Mouse (Mus musculus): ENCODE data around the gene Ggt1. TPM values are rescaled to one million over a fixed set of nuclear protein-coding genes. Genes with fewer than 3 reads are reported as not detected.
"Not testable (repeated sequence)": the region's sequence is repeated elsewhere in the genome, so short reads cannot be mapped to it uniquely, and the experiment has no call there.

The Ggt1 gene
- total RNA-seq (2021), result 1 to 10 TPM; 2.6 to 2.8 TPM
- long read RNA-seq, partial matches to known transcripts, result 0 of 3 reads
- long read RNA-seq, other reads (novel, unspliced or antisense), result 3 of 3 reads

DNA sequence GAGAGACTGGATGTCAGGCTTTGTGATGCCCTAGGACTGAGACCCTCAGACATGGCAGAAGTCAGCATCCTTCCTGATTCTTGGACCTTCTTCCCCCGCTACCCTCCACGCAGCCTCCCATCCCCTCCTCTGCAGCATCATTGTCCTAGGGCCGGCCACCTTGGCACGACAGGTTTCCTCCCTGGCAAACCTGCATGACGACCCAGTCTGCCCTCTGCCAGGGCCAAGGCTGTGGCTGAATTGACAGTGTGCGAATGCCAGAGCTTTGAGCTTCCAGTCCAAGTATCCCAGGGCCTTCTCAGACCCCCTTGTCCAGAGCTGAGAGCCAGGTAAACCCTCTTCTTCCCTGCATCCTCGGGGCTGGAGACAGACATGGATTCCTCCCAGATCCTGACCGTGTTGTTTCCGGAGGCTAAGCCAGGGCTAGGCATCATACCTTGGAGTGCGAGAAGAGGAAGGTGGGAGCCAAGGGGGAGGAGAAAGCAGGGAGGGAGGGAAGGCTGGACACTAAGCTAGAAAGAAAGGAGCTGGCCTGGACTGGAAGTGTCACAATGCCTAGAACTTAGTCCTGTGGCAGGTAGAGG lies at the start of gene Ggt1:
Ggt1 (plus strand) TSS at position 534 of the 584 bp plus-strand sequence.
- no peak for DNase-seq (ENCODE audit: low spot score in 2 of 2)

DNA sequence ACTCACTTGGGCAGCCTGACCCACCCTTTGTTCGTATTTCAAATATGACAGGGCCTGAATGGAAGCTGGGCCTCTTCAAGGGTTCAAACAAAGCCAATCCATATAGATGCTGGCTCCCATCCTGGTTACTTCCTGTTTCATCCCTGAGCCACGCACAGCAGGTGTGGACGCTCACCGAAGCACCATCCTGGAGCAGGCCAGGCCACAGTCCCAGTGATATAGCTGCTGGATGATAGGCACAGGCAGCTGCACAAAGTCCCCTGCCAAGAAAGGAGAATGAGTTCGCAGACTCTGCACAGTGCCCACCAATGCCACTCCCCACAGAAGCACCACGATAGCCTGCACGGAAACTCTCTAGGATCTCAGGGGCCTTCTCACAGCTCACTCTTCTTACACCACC lies 49.5 kb upstream of the Ggt1 start:
- no peak for DNase-seq (ENCODE audit: low spot score in 2 of 2)

DNA sequence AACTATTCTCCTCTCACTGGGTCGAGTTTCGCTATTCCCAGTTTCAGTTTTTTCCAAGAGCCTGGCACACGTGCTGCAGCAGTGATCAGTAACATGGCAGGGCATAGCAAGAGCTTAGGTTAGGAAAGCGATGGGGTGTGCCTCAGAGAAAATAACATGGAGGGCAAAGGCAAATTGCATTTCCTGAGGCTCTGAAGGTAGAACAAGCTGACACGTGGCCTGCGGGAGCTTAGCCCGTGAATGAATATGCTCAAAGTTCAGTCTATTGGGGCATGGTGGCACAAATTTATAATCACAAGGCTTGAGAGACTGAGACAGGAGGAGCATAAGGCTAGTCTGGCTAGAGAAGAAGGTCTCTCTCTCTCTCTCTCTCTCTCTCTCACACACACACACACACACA lies 48.6 kb upstream of the Ggt1 start:
- DNase-seq (ENCODE audit: low spot score in 2 of 2), result no peak

DNA sequence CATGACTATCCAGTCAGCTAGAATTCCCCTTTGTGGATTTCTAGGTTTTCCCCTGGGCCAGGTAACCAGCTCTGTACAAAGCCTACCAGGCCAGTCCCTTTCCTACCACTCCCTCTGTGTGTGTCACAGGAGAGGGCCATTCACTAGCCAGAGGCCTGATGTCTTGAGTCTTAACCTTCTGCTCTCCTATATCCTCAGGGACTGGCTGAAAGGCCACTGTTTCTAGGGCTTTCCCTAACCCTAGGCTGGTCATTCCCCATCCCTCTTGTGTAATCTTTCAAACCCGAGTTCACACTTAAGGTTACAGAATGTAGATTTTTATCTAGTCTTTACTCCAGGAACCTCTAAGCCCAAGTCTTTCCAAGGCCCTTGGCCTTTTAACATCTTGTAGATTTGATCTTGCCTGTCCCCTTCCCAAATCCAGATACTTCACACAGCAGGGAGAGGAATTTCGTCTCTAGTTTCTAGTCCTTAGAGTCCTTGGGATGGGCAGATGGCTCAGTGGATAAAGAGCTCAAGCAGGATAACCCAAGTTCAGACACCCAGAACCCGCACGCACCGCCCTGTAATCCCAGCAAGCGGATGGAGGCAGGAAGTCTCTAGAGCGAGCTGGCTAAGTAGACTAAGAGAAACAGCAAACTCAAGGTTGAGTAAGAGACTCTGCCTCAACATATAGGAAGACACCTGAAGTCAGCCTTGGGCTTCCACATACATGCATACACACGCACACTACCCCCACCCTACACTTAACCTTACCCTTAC lies 47.9 kb upstream of the Ggt1 start:
- DNase-seq (ENCODE audit: low spot score in 2 of 2), result no peak

DNA sequence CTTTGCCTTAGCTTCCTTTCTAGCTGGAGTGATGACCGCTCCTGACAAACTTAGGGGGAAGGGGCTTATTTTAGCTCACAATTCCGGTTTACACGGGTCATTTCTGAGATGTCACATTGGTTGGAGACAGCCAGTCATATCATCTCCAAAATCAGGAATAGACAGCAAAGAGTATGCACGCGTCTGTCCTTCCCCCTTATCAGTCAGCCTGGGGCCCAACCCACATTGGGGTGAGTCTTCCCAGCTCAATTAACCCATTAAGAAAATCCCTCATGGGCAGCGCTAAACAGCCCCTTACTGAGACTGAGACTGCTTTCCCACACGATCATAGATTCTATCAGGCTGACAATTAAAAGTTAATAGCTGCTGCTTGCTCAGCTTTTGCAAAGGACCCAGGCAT lies 47.0 kb upstream of the Ggt1 start:
- no peak for DNase-seq (ENCODE audit: low spot score in 2 of 2)

DNA sequence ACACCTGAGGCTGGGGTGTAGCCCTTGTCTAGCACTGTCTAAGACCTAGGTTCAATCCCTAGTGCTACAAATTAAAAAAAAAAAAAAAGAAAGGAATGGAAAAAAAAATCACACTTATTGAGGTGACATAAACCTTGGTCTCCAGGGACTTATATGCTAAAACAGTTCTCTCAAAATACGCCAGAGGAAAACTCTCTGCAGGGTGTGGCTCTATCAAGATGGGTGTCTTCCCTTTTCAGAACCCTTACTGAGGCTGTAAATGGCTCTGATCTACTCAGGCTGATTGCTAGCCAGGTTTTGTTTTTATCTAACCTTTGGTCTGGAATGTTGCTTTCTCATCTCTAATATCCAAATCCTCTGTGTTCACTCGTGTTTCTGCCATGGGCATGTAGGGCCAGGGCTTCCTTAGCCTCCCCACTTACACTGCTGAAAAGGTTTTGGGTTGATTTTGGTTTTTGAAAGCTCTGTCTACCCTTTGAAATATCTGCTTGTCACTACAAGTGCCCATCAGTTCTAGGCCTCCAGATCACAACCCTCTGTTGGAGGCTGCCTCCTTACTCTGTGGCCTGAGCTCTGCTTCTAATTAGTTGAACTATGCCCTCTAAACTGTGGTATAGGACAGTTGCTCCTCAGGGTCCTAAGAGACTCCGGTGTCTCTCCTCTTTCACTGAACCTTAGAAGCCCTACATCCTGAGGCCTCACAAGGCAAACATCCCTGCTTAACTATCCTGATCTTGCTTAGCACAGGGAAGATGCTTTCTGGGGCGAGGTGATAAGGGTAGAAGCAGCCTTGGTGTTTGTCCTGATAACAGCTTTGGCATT lies 46.0 kb upstream of the Ggt1 start:
- no peak for DNase-seq (ENCODE audit: low spot score in 2 of 2)

DNA sequence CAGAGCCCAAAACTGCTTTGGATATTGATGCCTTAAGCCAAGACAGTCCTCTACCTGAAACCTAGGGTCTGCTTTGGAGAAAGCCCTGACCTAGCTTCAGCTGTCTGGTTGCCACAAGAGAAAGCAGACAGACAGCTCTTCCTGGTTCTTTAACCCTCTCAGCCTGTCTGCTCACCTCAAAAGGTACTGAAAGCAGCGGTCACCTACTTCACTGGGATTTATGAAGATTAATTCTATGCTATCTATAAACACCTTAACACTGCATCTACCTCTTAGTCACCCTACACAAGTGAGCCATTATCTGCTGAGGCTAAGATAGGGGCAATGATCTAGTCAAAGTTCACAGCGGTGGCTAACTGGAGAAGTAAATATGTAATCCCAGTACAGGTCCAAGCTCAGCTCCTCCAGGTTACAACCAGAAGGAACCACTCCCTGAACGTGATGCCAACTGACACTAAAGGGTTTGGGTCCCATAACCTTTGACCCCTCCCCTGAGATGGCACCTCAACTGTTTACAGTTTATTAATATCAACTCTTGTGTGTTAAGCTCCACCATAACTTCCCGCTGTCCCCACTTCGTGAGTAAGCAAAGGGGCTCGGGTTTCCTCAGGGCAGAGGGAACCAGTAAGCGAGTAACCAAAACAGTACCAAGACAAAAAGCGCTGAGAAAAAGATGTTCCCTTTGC lies 45.2 kb upstream of the Ggt1 start:
- DNase-seq (ENCODE audit: low spot score in 2 of 2), result no peak

DNA sequence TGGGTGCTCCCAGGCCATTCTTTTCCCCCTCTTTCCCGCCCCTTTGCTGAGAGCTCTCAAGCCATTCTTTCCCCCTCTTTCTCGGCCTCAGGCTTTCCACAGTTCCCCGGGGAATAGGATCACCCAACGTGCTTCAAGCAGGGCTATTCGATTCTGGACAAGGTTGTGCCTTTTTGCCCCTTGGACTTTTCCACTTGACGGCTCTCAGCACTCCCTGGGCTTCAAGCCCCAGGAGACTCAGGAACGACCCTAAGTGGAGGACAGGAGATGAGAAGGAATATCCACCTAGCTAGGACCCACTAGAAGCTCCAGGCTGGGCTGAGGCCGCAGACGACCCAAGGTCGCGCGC lies 44.7 kb upstream of the Ggt1 start:
- peak in 1 of 2 experiments; percentile 12 for DNase-seq (ENCODE audit: low spot score in 2 of 2)

DNA sequence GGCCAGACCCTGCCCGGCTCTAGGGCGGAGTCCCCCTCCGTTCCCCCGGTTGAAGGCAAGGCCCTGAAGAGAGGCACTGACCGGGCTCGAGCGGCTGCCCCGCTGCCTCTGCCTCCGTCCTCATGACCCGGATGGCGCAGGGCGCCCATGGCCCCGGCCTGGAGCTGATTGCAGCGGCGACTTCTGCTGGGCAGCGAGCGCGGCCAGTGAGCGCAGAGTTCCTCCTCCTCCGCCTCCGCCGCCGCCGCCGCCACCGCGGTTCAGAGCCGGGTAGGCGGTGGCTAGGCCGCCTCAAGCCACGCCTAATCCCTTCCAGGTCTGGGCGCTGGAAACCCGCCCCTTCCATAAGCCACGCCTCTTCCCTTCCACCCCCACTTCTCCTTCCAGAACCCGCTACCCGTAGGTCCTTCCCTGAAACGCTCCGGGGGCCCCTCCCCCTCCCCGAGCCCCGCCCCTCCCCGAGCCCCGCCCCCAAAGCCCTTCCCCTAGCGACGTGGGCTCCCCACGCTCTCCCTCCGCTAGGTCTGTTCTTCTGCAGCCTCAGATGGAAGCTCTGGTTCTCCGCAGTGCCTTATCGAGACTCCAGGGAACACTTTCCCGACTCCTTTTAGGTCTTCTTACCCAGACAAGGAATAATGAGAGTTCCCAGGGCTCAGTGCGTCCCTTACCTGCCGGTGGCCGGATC lies 44.2 kb upstream of the Ggt1 start, which contains the start of gene Snrpd3:
Snrpd3 (plus strand) TSS at position 479 of the 685 bp plus-strand sequence.
- DNase-seq (ENCODE audit: low spot score in 2 of 2), result peak; percentile 86 to 93

DNA sequence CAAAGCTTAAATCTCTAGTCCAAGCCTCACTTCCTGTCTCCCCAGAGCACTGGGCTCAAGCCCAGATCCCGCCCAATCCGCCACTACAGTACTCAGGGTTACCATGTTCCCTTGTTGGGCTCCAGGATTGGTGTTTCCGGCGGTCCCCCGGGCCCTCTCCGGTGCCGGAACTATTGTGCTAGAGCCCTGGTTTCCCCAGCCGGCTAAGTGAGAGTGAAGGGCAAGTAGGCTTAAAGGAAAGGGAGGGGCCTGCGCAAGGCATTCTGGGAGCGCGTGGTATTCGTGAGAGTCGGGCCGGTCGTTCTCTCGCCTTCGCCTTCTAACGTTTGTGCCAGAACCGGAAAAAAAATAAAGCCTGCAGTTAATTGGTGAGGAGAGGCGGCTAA lies 43.7 kb upstream of the Ggt1 start, which contains the start of gene Gucd1:
Gucd1 (minus strand) TSS at position 215 of the 386 bp plus-strand sequence.
- DNase-seq (ENCODE audit: low spot score in 2 of 2), result peak; percentile 97 to 98

DNA sequence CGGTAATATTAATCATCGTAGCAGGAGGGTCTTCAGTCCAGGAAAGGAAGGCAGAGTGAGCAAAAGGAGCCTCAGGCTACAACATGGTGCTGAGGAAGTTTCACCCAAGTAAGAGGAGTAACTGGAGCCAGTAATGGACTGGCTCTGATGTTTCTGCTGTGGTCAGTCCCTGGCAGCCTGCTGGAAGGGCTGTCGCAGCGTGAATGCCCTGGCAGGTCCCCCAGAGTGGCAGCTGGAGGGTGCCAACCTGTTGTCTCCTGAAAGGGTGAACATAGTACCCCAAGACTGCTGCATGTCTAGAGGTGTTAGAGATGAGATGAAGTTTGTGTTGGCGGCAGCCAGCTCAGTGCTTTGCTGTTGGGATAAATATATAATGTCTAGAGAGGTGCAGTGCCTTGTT lies 40.8 kb upstream of the Ggt1 start:
- DNase-seq (ENCODE audit: low spot score in 2 of 2), result no peak

DNA sequence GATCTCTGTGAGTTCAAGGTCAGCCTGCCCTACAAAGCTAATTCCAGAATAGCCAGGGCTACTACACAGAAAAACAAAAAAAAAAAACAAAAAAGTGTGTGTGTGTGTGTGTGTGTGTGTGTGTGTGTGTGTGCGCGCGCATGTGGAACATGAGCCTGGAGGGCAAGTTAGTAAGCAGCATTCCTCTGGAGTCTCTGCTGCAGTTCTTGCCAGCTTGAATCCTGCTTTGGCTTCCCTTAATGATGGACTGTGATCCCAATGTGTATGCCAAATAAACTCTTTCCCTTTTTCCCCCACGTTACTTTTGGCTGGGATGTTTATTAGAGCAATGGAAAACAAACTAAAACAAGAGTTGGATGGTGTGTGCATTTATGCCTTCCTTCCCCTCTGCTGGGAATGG lies 39.8 kb upstream of the Ggt1 start:
- DNase-seq (ENCODE audit: low spot score in 2 of 2), result no peak

DNA sequence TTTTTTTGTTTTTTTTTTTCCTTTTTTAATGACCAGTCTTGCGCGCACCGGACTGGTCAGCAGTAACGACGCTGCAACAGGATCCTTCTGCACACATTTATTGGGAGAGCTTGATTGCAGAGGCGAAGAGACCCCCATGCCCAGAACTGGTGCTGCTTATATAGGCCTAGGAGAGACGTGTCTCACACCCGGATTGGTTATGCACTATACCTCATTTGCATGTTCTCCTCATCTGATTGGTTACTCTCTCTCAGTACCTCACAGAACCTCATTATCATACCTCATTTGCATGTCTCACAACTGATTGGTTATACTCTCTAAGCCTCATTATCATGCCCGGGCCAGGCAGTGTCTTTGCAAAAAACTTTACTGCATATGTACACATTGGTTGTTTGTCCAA lies 36.0 kb upstream of the Ggt1 start:
- DNase-seq (ENCODE audit: low spot score in 2 of 2), result not testable (repeated sequence)

DNA sequence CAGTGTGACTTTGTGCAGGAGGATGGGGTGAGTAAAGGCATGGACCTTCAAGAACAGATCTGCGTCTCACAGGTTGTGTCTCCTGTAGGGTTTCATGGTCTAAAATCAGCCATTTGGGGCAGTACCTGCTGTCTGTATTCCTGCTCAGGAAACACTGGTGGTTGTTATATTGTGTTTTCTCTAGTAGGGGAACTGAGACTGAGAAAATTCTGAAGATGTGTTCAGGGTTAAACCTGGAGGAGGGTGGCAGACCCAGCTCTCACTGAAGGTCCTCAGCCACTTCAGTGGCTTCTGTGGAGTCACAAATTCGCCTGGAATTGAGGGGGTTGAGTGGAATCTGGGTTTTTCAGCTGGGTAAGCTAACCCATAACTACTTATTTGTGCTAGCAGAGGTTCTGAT lies 31.1 kb upstream of the Ggt1 start:
- DNase-seq (ENCODE audit: low spot score in 2 of 2), result no peak

DNA sequence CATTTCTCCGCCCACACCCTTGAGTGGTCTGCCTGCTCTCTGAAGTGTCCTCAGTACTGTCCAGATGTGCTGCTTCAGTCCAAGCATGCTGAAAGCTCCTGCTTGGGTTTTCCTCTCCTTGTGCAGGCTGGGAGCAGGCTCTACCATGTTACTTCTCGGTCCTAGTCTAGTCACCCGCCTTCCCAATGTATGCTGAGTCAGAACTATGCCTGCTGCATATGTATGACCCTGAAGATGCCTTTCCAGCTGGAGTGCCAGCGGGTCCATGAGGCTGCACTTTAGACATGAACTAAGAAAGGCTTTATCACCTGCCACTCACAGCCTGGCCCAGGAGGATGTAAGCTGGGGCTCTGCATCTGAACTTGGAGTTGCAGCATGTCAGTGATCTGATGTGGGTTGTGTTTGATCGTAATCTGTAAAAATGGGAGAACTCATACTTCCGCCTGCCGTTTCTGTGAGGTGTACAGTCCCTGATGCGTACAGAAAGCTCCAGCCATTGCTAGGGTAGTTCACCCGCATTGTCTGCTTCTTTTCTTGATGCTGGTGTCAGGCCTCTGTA lies 29.8 kb upstream of the Ggt1 start:
- DNase-seq (ENCODE audit: low spot score in 2 of 2), result no peak

DNA sequence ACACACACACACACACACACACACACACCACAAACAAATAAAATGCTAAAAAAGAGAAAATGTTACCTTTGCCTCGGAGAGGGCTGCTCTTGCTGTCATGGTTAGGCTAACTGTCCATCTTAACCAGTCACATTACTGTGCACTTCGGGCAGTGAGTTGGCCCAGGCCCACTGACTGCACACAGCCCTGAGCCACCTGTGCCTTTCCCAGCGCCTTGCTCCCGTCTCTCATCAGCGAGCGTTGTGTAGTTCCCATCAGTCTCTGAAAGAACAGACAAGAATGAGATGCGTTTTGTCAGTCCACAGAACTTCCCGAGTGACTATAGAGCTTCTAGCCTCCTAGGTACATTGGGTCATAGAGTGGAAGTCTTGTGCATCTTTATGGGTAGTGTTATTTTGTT lies 27.2 kb upstream of the Ggt1 start:
- no peak for DNase-seq (ENCODE audit: low spot score in 2 of 2)

DNA sequence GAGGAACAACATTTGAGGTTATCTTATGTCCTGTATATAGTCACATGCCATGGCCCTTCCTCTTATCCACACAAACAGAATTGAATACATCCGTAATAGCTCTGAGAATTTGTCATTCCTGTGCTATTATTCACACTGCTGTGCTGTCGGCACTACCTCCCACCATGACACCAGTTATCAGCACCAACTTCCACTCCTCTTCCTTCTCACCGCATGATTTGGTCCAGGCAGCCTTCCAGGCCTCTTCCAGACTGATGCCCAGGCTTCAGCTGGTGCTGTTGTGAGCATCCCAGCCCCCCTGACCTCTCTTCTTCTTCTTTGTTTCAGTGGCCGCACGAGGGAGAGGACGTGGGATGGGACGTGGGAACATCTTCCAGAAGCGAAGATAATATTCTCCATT lies 26.5 kb upstream of the Ggt1 start:
- DNase-seq (ENCODE audit: low spot score in 2 of 2), result no peak

DNA sequence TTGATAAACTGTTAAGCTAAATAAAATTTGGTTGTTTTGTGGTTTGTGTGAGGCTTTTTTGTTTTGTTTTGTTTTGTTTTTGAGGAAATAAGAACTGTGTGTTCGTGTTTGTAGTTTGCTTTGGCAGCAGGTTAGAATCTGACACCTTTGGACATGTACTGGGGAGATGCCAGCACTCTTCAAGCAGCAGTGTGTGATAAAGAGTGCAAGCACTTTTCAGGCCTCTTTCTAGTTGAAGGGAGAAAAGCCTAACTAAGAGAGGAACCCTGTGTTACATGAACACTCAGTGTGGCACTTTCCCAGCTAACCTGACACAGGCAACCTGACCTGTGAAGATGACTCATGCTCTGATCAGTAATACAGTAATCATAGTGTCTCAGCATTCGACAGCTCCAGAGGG lies 26.0 kb upstream of the Ggt1 start:
- no peak for DNase-seq (ENCODE audit: low spot score in 2 of 2)

DNA sequence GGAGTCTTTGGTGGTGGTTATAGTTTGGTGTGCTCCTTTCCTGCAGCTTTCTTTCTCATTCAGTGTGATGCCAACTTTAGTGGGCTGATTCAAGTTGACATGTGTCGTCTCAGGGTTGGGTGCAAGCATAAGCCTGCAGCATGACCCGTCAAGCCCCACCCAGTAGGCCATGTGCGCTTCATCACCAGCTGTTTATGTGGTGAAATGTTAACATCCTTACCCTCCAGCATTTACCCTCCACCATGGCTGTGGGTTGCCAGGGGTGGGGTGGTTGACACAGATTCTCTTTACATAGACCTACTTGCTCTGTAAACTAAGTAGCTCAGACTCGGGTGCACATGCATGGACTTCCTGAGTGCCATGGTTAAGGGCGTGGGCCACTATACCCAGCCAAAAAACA lies 25.3 kb upstream of the Ggt1 start:
- DNase-seq (ENCODE audit: low spot score in 2 of 2), result no peak

DNA sequence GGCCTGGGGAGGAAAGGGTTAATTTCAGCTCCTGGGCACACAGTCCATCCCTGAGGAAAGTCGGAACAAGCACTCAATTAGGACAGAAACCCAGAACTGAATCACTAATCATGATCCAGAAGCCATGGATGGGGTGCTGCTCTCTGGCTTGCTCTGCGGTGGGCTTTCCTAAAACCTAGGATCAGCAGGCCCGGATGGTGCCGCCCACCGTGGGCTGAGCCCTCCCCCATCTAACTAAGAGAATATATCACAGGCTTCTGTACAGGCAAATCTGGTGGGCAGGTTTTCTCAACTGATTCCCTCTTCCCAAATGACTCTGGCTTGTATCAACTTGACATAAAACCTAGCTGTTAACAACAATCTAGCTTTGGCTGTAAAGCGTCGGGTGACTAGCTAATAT lies 13.5 kb upstream of the Ggt1 start:
- DNase-seq (ENCODE audit: low spot score in 2 of 2), result no peak

DNA sequence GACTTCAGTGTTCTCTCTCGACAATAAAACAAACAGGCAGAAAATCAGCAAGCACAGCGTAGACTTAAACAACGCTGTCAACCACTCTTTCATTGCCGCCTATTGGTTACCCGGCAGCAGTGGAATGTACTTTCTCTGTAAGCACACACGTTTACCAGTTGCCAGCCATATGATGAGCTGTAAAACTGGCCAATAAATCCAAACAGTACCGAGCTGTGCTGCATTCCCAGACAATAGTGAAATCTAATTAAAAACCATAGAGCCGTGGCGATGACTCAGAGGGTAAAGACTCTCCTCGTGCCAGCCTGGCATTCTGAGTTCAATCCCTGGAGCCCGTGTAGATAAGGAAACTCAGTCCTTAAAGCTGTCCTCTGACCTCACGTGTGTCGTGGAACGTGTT lies 12.9 kb upstream of the Ggt1 start:
- DNase-seq (ENCODE audit: low spot score in 2 of 2), result peak in 1 of 2 experiments; percentile 29

Data from layer of hippocampus, adult 18-20 months (tissue).